Mouse (Mus musculus): ENCODE measurements at regions not wholly inside any gene's neighbourhood (a gene's known extent, or its start where the extent isn't known, plus 50 kb on each side); places are given as distances from the start of the nearest gene placed in this dataset.

- Histone ChIP-seq H3K4me3 (ENCODE audit: insufficient read depth, low read length) (no peak overlapping the region), H3K27ac (ENCODE audit: insufficient read depth, low read length) (no peak overlapping the region), H3K4me1 (ENCODE audit: control insufficient read depth, insufficient read depth, low read length) (no peaks in the 10 kb centered on the region)
- TF ChIP-seq CTCF (IDR thresholded peaks at IDR 0.05; ENCODE audit: borderline replicate concordance, insufficient read depth, low read length) (no peak), POLR2A (IDR thresholded peaks at IDR 0.05; ENCODE audit: low read depth, low read length) (no peak)
These were observed 102.2 kb downstream of the Pih1h3b start for GRCm38 (mm10) chrX:140164859-140165258.

GRCm38 (mm10) chrX:140165966-140166365 lies 103.3 kb downstream of the Pih1h3b start:
- Histone ChIP-seq H3K27ac (ENCODE audit: insufficient read depth, low read length) (no peak overlapping the region), H3K4me1 (ENCODE audit: control insufficient read depth, insufficient read depth, low read length) (no peaks in the 10 kb centered on the region), H3K4me3 (ENCODE audit: insufficient read depth, low read length) (no peak overlapping the region)
- TF ChIP-seq POLR2A (IDR thresholded peaks at IDR 0.05; ENCODE audit: low read depth, low read length) (no peak), CTCF (IDR thresholded peaks at IDR 0.05; ENCODE audit: borderline replicate concordance, insufficient read depth, low read length) (no peak)

- Histone ChIP-seq H3K4me3 (ENCODE audit: insufficient read depth, low read length) (no peak overlapping the region), H3K4me1 (ENCODE audit: control insufficient read depth, insufficient read depth, low read length) (no peaks in the 10 kb centered on the region), H3K27ac (ENCODE audit: insufficient read depth, low read length) (no peak overlapping the region)
- no peak for TF ChIP-seq CTCF (IDR thresholded peaks at IDR 0.05; ENCODE audit: borderline replicate concordance, insufficient read depth, low read length)
- no peak for TF ChIP-seq POLR2A (IDR thresholded peaks at IDR 0.05; ENCODE audit: low read depth, low read length)
These were observed 117.2 kb downstream of the Pih1h3b start for GRCm38 (mm10) chrX:140179850-140180249.

- Histone ChIP-seq H3K27ac (ENCODE audit: insufficient read depth, low read length) (no peak overlapping the region), H3K4me3 (ENCODE audit: insufficient read depth, low read length) (no peak overlapping the region), H3K4me1 (ENCODE audit: control insufficient read depth, insufficient read depth, low read length) (no peaks in the 10 kb centered on the region)
- TF ChIP-seq POLR2A (IDR thresholded peaks at IDR 0.05; ENCODE audit: low read depth, low read length) (no peak), CTCF (IDR thresholded peaks at IDR 0.05; ENCODE audit: borderline replicate concordance, insufficient read depth, low read length) (no peak)
These were observed 120.3 kb downstream of the Pih1h3b start for GRCm38 (mm10) chrX:140183003-140183402.

- no peak for TF ChIP-seq CTCF (IDR thresholded peaks at IDR 0.05; ENCODE audit: borderline replicate concordance, insufficient read depth, low read length)
- TF ChIP-seq POLR2A (IDR thresholded peaks at IDR 0.05; ENCODE audit: low read depth, low read length) = no peak
- Histone ChIP-seq H3K27ac (ENCODE audit: insufficient read depth, low read length) (no peak overlapping the region), H3K4me3 (ENCODE audit: insufficient read depth, low read length) (no peak overlapping the region), H3K4me1 (ENCODE audit: control insufficient read depth, insufficient read depth, low read length) (peaks cover 2% of the 10 kb centered on the region; the same call in 1 of the 2 replicates)
These were observed 138.4 kb upstream of the Frmpd3 start for GRCm38 (mm10) chrX:140203676-140204075.

GRCm38 (mm10) chrX:140208791-140209190 lies 133.3 kb upstream of the Frmpd3 start:
- no peak for TF ChIP-seq POLR2A (IDR thresholded peaks at IDR 0.05; ENCODE audit: low read depth, low read length)
- no peak overlapping the region for H3K4me3 ChIP-seq (ENCODE audit: insufficient read depth, low read length)
- no peak overlapping the region for H3K27ac ChIP-seq (ENCODE audit: insufficient read depth, low read length)
- H3K4me1 ChIP-seq (ENCODE audit: control insufficient read depth, insufficient read depth, low read length) = no peaks in the 10 kb centered on the region

- H3K27ac ChIP-seq (ENCODE audit: insufficient read depth, low read length) = no peak overlapping the region
- H3K4me3 ChIP-seq (ENCODE audit: insufficient read depth, low read length) = no peak overlapping the region
- no peaks in the 10 kb centered on the region for H3K4me1 ChIP-seq (ENCODE audit: control insufficient read depth, insufficient read depth, low read length)
- no peak for TF ChIP-seq POLR2A (IDR thresholded peaks at IDR 0.05; ENCODE audit: low read depth, low read length)
- TF ChIP-seq CTCF (IDR thresholded peaks at IDR 0.05; ENCODE audit: borderline replicate concordance, insufficient read depth, low read length) = no peak
These were observed 129.3 kb upstream of the Frmpd3 start for GRCm38 (mm10) chrX:140212644-140213361.

GRCm38 (mm10) chrX:140214198-140214849 lies 127.7 kb upstream of the Frmpd3 start:
- TF ChIP-seq CTCF (IDR thresholded peaks at IDR 0.05; ENCODE audit: borderline replicate concordance, insufficient read depth, low read length) (no peak), POLR2A (IDR thresholded peaks at IDR 0.05; ENCODE audit: low read depth, low read length) (no peak)
- Histone ChIP-seq H3K27ac (ENCODE audit: insufficient read depth, low read length) (no peak overlapping the region), H3K4me3 (ENCODE audit: insufficient read depth, low read length) (no peak overlapping the region), H3K4me1 (ENCODE audit: control insufficient read depth, insufficient read depth, low read length) (no peaks in the 10 kb centered on the region)

- no peak overlapping the region for H3K4me3 ChIP-seq (ENCODE audit: insufficient read depth, low read length)
- H3K4me1 ChIP-seq (ENCODE audit: control insufficient read depth, insufficient read depth, low read length) = no peaks in the 10 kb centered on the region
- H3K27ac ChIP-seq (ENCODE audit: insufficient read depth, low read length) = no peak overlapping the region
- TF ChIP-seq CTCF (IDR thresholded peaks at IDR 0.05; ENCODE audit: borderline replicate concordance, insufficient read depth, low read length) (no peak), POLR2A (IDR thresholded peaks at IDR 0.05; ENCODE audit: low read depth, low read length) (no peak)
These were observed 86.3 kb upstream of the Frmpd3 start for GRCm38 (mm10) chrX:140255790-140256189.

GRCm38 (mm10) chrX:140269742-140270457 lies 72.2 kb upstream of the Frmpd3 start:
- Histone ChIP-seq H3K27ac (ENCODE audit: insufficient read depth, low read length) (no peak overlapping the region), H3K4me1 (ENCODE audit: control insufficient read depth, insufficient read depth, low read length) (no peaks in the 10 kb centered on the region), H3K4me3 (ENCODE audit: insufficient read depth, low read length) (no peak overlapping the region)
- no peak for TF ChIP-seq POLR2A (IDR thresholded peaks at IDR 0.05; ENCODE audit: low read depth, low read length)

All from embryonic fibroblast, embryonic 13.5 days (primary cell).